Mouse (Mus musculus) layer of hippocampus, adult 2 months (tissue): Measurements from ENCODE around the gene Rnpep. TPM values are rescaled to one million over a fixed set of nuclear protein-coding genes. Genes with fewer than 3 reads are reported as not detected.
"Not testable (repeated sequence)": the region's sequence is repeated elsewhere in the genome, so short reads cannot be mapped to it uniquely, and the experiment has no call there.

Experiments used
- DNase-seq, 2 experiments: peaks; one replicate each; pipeline ENCODE4 v3.0.0; 2022; ENCODE audit warnings: low spot score in 2 of 2
- H3K27ac ChIP-seq: fragments of 200-600 bp; 2 replicates; pipeline ENCODE4 v1.8.1; 2022
- H3K4me3 ChIP-seq: fragments of 200-600 bp; 2 replicates; pipeline ENCODE4 v1.8.1; 2022; ENCODE audit warnings: mild to moderate bottlenecking
- CTCF ChIP-seq: fragments of 200-600 bp; conservative IDR thresholded peaks from 2 replicates; pipeline ENCODE4 v1.8.1; 2022; ENCODE audit warnings: antibody characterized with exemption, mild to moderate bottlenecking, moderate library complexity
- total RNA-seq, 2 experiments: library from RNA; stranded (reverse); gene quantifications; 2 replicates each; pipeline ENCODE4 v1.2.3; 2021

Rnpep gene
- total RNA-seq, 2 experiments from 2014 or later, result 60.3 to 65.3 TPM

- no peak overlapping the region for H3K27ac ChIP-seq
- DNase-seq, result no peak
- no peak for TF ChIP-seq CTCF
- H3K4me3 ChIP-seq, result no peak overlapping the region
These were observed 33.2 kb downstream of the Rnpep start for GRCm38 (mm10) chr1:135250706-135251105.

GRCm38 (mm10) chr1:135248434-135248850, 35.4 kb downstream of the Rnpep start:
- DNase-seq, result peak; percentile 34 to 58
- no peak for TF ChIP-seq CTCF
- peak overlapping the region; percentile 51 for H3K4me3 ChIP-seq
- peak overlapping the region; percentile 56 for H3K27ac ChIP-seq

- no peak for TF ChIP-seq CTCF
- no peak for DNase-seq
- H3K27ac ChIP-seq, result no peak overlapping the region
- no peak overlapping the region for H3K4me3 ChIP-seq
These were observed 39.9 kb downstream of the Rnpep start for GRCm38 (mm10) chr1:135244014-135244413.

GRCm38 (mm10) chr1:135240206-135240605, 43.7 kb downstream of the Rnpep start:
- not testable (repeated sequence) for DNase-seq, H3K27ac ChIP-seq, H3K4me3 ChIP-seq

GRCm38 (mm10) chr1:135237131-135237851, 46.6 kb downstream of the Rnpep start:
- TF ChIP-seq CTCF, result no peak
- no peak overlapping the region for H3K4me3 ChIP-seq
- no peak for DNase-seq
- no peak overlapping the region for H3K27ac ChIP-seq

- DNase-seq, result no peak
- Histone ChIP-seq H3K27ac (no peak overlapping the region), H3K4me3 (no peak overlapping the region)
- TF ChIP-seq CTCF, result no peak
These were observed 49.1 kb downstream of the Rnpep start for GRCm38 (mm10) chr1:135234771-135235170.

GRCm38 (mm10) chr1:135233961-135234360, 49.9 kb downstream of the Rnpep start:
- TF ChIP-seq CTCF, result no peak
- H3K27ac ChIP-seq, result no peak overlapping the region
- DNase-seq, result no peak
- no peak overlapping the region for H3K4me3 ChIP-seq

GRCm38 (mm10) chr1:135231878-135232277, 52.0 kb downstream of the Rnpep start:
- not testable (repeated sequence) for DNase-seq, H3K4me3 ChIP-seq, H3K27ac ChIP-seq

- no peak for DNase-seq
- H3K4me3 ChIP-seq, result no peak overlapping the region
- no peak overlapping the region for H3K27ac ChIP-seq
- no peak for TF ChIP-seq CTCF
These were observed 56.4 kb downstream of the Rnpep start for GRCm38 (mm10) chr1:135227339-135227950.

GRCm38 (mm10) chr1:135224981-135225604, 58.8 kb downstream of the Rnpep start:
- Histone ChIP-seq H3K4me3 (no peak overlapping the region), H3K27ac (no peak overlapping the region)
- TF ChIP-seq CTCF, result no peak
- no peak for DNase-seq

- DNase-seq, result no peak
- no peak for TF ChIP-seq CTCF
- Histone ChIP-seq H3K4me3 (no peak overlapping the region), H3K27ac (no peak overlapping the region)
These were observed 59.7 kb downstream of the Rnpep start for GRCm38 (mm10) chr1:135224147-135224546.

GRCm38 (mm10) chr1:135217607-135218233, 66.2 kb downstream of the Rnpep start:
- DNase-seq, result no peak
- no peak for TF ChIP-seq CTCF
- Histone ChIP-seq H3K4me3 (no peak overlapping the region), H3K27ac (no peak overlapping the region)
